Mouse (Mus musculus) MN1 (cell line): ENCODE results near the gene Snx1.

Experiments
- DNase-seq: peaks from one replicate; pipeline ENCODE4 v3.0.0-alpha.2; 2016; ENCODE audit warnings: low spot score

Snx1 gene

DNA sequence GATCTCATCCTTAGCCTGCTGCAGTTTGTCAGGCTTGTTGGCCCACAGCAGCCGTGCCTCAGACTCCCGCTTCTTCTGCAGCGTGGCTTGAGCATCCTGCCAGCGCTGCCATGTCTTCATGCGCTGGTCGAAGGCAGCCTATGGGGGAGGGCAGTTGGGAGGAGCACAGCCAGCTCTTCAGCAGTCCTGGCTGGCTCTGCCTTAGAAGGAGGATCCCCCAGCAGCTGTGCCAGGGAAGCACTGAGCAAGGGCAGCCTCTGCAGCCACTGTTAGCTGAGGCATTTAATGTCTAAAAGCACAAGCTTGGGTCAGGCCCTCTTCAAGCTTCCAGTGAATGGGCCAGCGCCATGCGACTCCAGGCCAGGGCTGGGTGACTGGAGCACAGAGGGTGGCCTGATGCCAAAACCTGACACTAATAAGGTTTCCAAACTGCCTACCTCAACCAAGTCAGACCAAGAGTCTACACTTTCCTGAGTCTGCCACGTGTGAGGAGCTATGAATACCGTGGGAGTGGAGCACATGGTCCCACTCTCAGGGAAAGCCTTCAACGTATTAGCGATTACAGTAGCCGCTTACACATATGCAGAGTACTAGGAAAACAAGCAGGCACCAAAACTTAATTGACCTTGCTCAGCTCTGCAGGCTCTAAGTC, 35.7 kb downstream of the Snx1 start:
- peak; percentile 50 for DNase-seq

DNA sequence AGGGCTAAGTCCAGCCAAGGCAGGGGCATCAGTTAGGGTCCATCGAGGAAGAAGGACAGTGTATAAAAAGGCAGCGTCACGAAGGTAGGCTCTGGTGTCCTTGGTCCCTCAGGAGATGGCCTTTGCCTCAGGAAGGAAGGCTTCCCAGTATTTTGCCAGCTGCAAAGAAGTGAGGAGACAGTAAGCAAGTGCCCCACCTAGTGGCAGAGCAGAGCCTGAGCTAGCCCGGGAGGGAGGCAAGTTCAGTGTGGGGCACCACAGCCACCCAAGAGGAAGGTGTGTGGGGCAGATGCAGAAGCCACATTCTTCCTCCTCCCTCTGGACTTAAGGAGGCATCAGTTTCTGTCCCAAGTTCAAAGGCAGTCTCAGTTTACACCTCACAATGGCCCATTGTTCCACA, 38.0 kb downstream of the Snx1 start:
- DNase-seq = peak; percentile 37

DNA sequence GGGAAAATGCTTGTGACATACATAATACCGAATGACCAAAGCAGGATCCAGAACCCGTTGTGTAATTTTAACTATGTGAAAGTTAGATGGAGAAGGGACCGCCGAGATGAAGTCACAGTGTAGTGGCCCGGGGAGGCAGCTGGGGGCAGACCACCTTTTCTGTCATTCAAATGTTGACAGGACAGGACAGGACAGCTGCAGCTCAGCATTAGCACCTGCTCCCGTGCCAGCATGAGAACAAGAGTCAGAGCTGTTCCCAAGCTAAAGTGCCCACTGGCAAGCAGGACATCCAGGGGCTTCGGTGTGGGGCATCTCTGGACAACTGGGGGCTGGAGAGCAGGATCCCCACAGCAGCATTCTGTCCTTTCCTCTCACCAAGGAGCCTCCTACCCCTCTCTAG, 39.3 kb downstream of the Snx1 start:
- DNase-seq = no peak

DNA sequence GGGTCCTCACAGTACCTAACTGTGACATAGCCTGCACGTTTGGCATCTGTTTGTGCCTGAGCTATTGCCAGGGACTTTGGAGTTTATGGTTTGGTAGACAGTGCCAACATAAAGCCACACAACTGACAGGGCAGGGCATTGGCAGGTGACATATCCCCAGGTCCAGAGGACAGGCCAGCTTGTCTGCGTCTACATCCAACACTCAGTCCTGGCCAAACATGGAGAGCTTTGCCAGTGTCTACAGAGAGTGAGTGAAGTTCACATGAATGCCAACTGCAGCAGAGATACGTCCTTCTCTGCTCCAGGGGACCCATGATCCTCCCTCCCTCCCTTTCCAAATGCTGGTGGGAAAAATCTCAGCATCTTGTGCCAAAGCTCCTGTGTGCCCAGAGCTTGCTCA, 42.2 kb downstream of the Snx1 start:
- DNase-seq = no peak

DNA sequence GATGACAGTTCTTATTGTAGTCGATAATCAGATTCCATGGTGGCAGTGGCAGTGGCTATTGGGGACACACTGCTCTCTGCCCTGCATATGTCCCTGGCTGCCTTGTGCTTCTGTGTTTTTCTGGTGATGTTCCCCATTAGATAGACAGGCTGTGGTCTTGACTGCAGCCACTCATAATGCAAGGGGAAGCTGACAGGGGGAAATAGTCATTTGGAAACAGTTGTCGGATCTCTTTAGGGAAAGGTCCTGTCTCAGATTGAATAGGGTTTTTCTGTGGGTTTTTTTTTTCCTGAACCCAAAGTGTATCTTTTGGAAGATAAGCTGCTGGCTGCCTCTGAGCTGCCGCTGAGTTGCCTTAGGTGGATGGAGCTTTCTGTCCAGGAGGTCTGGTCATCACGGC, 44.4 kb downstream of the Snx1 start:
- no peak for DNase-seq

DNA sequence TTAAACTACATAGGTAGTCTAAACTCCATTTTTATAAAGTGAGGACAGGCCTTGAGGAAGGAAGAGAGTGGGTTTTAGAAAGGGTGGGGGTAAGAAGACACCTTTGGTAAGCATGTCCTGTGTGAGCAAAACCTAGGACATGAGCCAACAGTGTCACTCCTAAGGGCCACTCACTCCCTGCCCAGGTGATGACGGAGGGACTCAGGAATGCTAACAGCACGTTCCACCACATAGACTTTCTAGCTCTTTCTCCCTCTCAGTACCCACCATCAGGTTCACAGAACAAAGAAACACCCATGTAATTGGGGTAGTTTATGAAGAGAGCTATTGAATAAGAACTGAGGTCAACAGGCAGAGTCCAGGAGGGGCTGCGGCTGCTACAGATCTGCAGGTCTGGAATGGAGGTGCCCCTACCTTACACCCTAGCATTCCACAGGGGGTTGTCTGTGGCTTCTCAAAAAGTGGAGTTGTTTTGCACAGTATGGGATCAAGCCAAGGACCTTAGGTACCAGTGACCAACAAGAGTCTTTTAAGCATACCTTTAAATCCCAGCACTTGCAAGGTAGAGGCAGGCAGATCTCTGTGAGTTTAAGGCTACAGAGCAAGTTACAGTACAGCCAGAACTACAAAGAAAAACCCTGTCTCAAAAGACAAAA, 45.5 kb downstream of the Snx1 start:
- DNase-seq = no peak

DNA sequence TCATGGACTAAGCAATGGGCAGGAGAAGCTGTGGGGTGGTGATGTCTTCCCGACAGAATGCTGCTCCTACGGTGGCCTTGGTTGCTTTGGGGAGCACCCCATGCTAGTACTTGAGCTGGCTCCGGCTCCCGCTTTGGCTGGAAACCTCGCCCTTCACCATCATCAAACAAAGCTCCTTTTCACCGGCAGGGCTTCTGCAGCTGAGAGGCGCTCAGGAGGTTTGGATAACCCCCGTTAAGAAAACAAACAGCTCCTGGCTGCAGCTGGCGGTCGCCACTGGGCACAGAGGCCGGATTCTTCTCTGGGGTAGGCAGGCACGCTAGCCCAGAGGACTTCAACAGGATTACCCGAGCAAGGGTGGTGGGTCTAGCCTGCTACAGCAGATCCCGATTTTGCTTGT, 47.9 kb downstream of the Snx1 start:
- DNase-seq = no peak

DNA sequence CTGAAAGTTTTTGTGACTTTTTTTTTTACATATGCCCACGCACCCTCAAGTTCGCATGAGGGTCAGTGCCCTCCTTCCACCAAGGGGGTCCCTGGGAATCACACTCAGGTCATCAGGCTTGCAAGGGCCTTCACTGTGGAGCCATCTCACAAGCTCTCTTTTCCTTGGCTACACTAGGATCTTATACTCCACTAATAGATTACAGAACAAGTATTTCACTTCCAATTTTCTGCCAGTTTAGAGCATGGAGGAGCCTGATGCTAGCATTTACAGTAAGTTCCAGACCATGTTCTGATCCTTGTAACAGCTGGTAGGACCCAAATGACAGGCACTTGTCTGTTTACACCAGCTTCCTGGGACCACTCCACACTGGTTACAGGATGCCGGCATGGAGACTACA, 48.3 kb downstream of the Snx1 start:
- DNase-seq = no peak

DNA sequence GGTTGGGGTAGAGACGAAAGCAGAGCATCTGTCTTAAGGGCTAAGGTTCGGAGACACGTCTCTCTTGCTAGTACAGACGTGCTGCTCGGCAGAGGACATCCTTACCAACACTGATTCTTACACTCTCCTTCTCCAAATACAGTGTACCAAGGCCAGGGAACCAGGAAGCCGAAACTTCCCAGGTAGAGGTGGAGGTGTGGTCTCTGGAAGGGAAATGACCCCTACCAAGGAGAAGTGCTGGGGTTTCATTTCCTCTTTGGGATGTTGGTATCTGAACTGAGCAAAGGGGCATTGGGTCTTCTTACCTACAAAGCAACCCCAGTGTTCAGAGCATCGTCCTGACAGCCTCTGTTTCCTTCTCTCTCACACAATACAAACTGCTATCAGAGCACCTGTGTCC, 53.6 kb downstream of the Snx1 start:
- DNase-seq = no peak

DNA sequence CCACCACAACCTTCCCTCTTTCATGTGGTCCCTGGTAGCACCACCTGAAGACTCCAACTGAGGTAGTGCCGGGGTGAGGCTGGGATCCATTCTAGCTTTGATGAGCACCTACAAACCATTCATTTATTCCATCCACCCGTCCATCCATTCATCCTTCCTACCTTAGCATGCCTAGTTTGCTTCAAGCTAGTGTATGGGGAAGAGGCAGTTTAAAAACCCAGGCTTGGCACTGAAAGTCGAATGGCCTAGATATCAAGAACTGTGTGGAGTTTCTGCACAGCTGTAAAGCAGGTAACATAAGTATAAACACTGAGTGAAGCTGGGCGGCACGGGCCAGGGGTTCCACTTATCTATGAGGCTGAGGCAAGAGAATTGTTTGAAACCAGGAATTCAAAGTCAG, 56.2 kb downstream of the Snx1 start:
- DNase-seq = no peak

DNA sequence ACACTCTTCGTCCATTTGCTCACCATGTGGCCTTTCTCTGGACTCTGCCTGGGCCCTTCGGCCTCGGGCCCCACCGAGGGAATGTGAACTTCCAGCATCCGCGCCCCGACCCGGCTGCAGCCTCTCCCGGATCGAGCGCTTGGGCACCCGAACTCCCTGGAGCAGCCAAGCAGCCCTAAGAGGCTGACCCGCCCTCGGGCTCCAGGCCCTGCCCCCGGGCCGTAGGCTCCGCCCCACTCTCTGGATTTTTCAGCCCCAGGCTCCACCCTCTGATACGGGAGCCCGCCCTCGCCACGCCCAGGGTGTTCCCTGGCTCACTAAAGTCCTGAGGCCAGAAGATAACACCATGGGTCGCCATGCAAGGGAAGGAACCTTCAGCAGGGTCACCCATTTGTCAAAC, 56.8 kb downstream of the Snx1 start, which contains the start of gene Snx22:
Gene Snx22, minus strand, starts transcription at position 137 of the 400 bp plus-strand sequence.
- DNase-seq = no peak

DNA sequence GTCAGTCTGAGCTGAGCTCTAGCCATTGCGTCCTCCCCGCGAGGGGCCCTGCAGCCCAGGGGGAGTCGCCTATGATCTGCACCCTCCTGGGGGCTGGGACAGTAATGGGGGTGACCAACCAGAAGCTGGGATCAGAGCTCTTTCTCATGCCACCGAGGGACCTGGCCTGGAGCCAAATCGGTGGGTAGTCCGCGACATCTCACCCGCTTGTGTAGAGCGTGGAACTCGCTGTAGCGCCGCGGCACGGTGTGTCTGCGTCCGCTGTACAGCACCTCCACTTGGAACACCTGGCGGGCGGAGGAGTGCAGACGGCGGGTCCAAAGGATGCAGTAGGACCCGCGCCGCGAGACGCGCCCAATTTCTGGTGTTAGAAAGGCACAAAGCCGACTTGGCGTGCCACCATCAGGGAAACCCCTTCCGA, 57.4 kb downstream of the Snx1 start:
- no peak for DNase-seq

DNA sequence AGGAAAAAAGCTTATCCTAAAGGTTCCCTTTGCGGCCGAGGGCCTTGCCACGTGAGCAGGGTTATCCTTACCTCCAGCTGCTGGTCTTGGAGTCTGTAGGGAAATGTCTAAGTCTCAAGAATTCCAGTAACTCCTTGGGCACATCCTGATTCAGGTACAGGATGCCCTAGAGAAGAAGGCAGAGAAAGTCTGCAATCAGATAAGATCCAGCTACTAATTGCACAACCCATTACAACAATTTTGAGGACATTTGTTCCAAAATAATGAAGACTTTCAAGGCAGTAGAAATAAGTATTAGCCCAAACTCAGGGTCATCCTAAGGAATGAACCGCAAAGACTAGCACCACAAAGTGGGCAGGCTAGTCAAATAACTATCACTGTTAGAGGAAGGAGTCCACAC, 58.3 kb downstream of the Snx1 start:
- no peak for DNase-seq

DNA sequence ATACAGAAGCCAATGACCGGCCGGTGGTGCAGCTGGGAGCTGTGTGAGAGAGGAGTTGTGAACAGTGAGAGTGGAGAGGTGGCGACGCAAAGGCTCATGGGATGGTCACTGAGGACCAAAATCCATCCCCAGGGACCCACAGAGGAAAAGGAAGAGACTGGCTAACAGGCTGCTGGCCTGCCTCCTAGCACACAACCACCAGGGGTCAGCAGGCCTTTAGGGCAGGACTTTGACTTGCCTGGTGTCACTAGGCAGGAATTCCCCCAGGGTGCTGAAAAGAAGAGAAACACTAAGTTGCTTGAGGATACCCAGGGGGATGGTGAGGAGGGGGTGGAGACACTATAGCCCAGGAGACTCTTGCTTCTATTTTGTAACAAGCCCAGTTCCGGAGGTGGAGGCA, 58.8 kb downstream of the Snx1 start:
- DNase-seq = peak; percentile 46

DNA sequence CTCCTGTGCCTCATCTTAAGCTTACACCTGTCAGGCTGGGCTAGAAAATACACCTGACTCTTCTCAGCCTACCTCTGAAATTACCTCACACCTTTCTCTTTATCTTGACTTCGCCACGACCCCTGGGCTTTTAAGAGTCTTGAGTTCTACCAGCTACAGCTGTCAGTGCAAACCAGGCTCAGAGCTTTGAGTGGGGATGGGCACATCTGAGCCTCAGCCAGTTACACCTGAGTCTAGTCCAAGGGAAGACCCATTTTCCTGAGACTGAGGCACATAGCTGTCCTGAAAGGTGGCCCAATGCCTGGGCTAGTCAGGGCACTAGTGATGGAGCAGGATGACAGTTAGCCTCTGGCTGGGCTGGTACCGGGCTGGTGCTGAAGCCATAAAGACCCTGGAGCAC, 59.6 kb downstream of the Snx1 start:
- no peak for DNase-seq

DNA sequence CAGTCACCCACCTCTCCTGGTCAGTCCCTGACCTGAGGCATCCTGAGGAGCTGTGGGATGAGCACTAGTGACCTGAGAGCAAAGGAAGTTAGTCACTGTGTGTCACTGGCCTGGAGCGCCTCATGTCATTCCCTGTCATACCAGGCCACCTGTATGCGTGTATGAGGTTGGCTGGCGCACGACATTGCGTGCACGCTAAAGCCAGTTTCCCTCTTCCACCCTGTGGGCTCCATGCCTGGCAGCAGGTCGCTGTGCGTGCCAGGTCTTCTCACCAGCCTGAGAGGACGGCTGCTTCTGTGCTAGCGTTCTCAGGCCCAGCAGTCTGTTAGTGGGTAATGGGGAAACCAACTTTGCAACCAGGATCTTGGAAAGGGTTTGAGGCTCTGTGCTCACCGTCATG, 62.1 kb downstream of the Snx1 start:
- no peak for DNase-seq

DNA sequence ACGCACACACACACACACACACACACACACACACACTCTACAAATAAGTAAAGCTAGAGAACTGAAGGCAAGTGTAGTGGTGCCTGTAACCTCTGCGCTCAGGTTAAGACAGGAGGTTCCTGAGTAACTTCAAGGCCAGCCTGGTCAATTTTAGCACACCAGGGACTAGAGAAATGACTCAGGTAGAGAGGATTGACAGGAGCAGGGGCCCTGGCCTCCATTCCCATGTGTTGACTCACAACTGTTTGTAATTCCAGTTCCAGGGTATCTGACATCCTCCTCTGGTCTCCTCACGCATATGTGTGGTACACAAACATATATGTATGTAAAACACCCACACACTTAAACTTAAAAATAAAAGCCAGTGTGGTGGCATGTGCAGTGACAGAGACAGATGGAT, 62.9 kb downstream of the Snx1 start:
- no peak for DNase-seq

DNA sequence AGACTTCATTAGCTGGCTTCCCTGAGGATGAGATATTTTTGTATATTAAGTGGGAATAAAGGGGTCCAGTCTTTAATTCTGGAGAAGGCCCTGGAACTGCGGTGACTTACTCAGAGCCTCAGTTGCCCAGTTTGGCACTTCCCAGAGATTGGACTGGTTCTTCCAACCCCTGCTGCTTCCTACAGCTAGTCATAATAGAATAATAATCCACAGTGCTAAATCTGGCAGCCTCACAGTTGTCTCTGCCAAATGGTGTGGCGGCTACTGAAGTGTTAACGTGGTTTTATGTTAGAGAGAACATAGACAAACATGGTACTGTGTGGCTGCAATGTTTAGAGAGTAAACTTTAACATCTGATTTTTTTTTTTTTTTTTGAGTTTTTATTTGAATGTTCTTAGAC, 64.7 kb downstream of the Snx1 start:
- no peak for DNase-seq

DNA sequence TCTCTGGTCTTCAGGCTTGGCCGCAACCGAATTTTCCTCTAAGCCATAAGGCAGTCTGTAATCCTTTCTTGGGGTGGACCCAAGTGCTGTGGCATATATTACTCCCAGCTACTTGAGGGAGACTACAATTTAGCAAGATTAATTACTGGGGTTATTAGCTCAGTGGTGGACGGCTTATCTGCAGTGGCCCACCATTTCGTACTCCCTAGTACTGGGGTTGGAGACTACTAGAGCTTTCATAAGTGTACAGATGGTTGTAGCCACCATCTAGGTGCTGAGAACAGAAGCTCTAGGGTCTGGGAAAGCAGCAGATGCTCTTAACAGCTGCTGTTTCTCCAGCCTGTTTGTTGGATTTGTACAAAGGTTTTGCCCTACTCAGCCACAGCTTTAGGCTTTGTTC, 65.4 kb downstream of the Snx1 start:
- no peak for DNase-seq

DNA sequence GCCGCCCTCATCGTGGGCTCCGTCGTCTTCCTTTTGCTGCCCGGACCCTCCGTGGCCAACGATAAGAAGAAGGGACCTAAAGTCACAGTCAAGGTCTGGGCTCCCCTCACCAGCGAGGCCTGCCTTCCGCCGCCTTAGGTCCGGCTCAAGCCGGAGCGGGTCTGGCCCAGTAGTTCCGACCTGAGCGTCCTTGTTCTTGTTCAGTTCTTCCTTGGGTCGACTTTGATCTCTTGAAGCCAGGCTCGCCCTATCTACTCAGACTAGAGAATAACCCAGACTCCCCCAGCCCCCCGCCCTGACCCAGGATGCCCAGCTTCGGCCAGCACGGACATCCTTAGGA, 66.1 kb downstream of the Snx1 start:
- no peak for DNase-seq

DNA sequence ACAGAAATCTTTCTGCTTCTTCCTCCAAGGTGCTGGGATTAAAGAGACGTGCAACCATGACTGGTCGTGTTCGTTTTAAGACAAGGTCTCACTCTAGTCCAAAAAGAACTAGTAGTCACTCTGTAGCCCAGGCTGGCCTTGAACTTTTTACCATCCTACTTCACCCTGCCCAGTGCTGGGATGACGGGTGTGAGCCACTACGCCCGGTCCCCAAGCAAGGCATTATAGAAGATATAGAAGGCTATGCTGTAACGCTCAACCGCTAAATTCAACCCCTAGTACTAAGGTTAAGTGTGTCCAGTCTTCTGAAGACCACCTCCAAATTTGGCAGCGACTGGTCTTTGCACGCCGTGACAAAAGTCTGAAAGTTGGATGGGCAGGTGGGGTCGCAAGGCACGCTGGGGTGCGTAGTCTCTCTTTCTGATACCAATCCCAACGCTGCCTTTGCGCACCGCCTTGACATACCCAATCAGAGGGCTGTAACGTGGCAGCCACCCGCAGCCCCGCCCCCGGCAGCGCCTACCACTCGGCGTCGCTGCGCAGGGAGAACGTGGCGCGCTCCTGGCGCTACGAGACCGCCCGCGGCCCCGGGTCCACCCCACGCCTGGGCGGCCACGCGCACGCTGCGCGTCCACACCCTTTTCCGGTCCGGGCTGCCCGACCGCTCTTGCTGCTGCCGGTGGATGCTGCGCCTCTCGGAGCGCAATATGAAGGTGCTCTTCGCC, 66.6 kb downstream of the Snx1 start, which contains the start of gene Ppib:
Gene Ppib, plus strand, starts transcription at position 640 of the 725 bp plus-strand sequence.
- peak; percentile 96 for DNase-seq

DNA sequence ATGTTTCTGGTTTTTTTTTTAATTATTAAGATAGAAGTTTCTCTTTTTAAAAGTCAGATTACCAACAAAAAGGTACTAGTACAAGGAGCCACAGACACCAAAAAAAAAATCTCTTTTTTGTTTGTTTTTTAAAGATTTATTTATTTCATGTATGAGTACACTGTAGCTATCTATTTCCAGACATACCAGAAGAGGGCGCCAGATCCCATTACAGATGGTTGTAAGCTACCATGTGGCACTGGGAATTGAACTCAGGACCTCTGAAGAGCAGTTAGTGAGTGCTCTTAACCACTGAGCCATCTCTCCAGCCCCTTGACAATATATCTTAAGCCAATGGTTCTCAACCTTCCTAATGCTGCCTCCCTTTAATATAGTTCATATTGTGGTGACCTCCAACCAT, 72.8 kb downstream of the Snx1 start:
- DNase-seq = no peak

DNA sequence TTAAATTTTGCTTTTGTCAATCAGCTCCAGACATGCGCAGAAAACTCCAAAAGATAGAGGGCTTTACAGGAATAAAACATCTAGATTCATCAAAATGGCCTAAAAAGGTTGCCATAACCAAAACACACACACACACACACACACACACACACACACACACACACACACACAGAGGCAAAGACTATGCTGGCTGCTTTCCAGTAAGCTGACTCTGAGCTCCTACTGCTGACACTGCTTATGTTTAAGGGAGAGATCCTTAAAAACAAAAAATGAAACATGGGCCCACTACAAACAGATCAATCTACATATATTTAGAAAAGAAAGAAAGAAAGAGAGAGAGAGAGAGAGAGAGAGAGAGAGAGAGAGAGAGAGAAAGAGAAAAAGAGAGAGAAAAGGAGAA, 73.7 kb downstream of the Snx1 start:
- DNase-seq = no peak

DNA sequence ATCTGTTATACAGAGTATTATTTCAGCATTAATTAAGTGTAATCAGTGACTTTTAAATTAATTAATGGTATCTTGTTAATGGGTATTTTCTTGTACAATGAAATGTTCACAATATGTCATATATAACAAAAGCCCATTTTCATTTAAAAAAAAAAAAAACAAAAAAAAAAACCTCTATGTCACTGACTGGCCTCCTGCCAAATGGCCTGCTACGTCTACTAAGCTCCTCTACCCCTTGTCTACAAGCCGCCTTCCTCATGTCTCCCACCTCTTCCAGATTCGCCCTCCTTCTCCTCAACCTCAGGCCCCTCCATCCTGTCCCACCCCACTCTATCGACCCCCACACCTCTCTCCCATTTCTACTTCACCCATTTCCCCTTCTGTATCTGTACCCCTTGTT, 74.9 kb downstream of the Snx1 start:
- DNase-seq = no peak
